Mouse (Mus musculus): ENCODE data around the gene Zbtb5. TPM values are rescaled to one million over a fixed set of nuclear protein-coding genes. Genes with fewer than 3 reads are reported as not detected.
A peak's percentile ranks its signal among the peaks of the same experiment; 100 is the strongest.

Zbtb5 gene
- total and polyA plus RNA-seq, 3 experiments, result 9.1 to 10.2 TPM; not detected in 1

GRCm38 (mm10) chr4:44943480-44943879 is 68.7 kb downstream of the Zbtb5 start:
- no peak overlapping the region for H3K9ac ChIP-seq (ENCODE audit: control insufficient read depth, low read depth, low read length, poor library complexity, severe bottlenecking)
- no peak for TF ChIP-seq NELFE (IDR thresholded peaks at IDR 0.05; ENCODE audit: low read depth, low read length)
- TF ChIP-seq ELF1 (IDR thresholded peaks at IDR 0.05; ENCODE audit: low read depth, low read length), result no peak
- TF ChIP-seq MYB (IDR thresholded peaks at IDR 0.05; ENCODE audit: low read depth, low read length), result no peak
- TF ChIP-seq ZC3H11A (IDR thresholded peaks at IDR 0.05; ENCODE audit: low read depth, low read length), result no peak
- TF ChIP-seq SIN3A (IDR thresholded peaks at IDR 0.05; ENCODE audit: low read length), result no peak
- TF ChIP-seq HCFC1 (IDR thresholded peaks at IDR 0.05; ENCODE audit: low read depth, low read length), result no peak
- no peak for TF ChIP-seq UBTF (IDR thresholded peaks at IDR 0.05; ENCODE audit: borderline replicate concordance, insufficient read depth, low read depth, low read length)
- no peaks in the 10 kb centered on the region for H3K27me3 ChIP-seq (ENCODE audit: control insufficient read depth in 1 of 2, insufficient read depth in 2 of 2, low read length in 2 of 2)
- H3K4me3 ChIP-seq (ENCODE audit: control insufficient read depth in 1 of 2, insufficient read depth in 1 of 2, low read depth in 2 of 2, low read length in 2 of 2), result no peak overlapping the region
- H3K4me1 ChIP-seq (ENCODE audit: control insufficient read depth in 1 of 2, insufficient read depth in 2 of 2, low read length in 2 of 2), result peaks cover 6 to 9% of the 10 kb centered on the region in 2 experiments
- no peak for DNase-seq (ENCODE audit: low read depth, low spot score)
- no peaks in the 10 kb centered on the region for H3K79me2 ChIP-seq (ENCODE audit: control insufficient read depth, insufficient read depth, low read length, poor library complexity)
- H3K36me3 ChIP-seq (ENCODE audit: control insufficient read depth in 1 of 2, insufficient read depth in 2 of 2, low read length in 2 of 2), result peaks cover 0 to 6% of the 10 kb centered on the region in 2 experiments; a peak in 2 of 4 replicates
- no peaks in the 10 kb centered on the region for H3K9me3 ChIP-seq (replicated peaks; ENCODE audit: insufficient read depth, low read length)
- no peak overlapping the region for H3K27ac ChIP-seq (ENCODE audit: control insufficient read depth, low read depth, low read length)

GRCm38 (mm10) chr4:44942237-44942636 is 70.0 kb downstream of the Zbtb5 start:
- no peak overlapping the region for H3K27ac ChIP-seq (ENCODE audit: control insufficient read depth, low read depth, low read length)
- no peaks in the 10 kb centered on the region for H3K27me3 ChIP-seq (ENCODE audit: control insufficient read depth in 1 of 2, insufficient read depth in 2 of 2, low read length in 2 of 2)
- H3K4me3 ChIP-seq (ENCODE audit: control insufficient read depth in 1 of 2, insufficient read depth in 1 of 2, low read depth in 2 of 2, low read length in 2 of 2), result 0 out of 4 replicates have a peak overlapping the region, but pooled peaks of 1 of the 2 experiments have one; percentile 7
- peaks cover 6 to 9% of the 10 kb centered on the region in 2 experiments for H3K4me1 ChIP-seq (ENCODE audit: control insufficient read depth in 1 of 2, insufficient read depth in 2 of 2, low read length in 2 of 2)
- H3K9ac ChIP-seq (ENCODE audit: control insufficient read depth, low read depth, low read length, poor library complexity, severe bottlenecking), result no peak overlapping the region
- H3K9me3 ChIP-seq (replicated peaks; ENCODE audit: insufficient read depth, low read length), result no peaks in the 10 kb centered on the region
- TF ChIP-seq NRF1 (IDR thresholded peaks at IDR 0.05; ENCODE audit: insufficient read depth, low read depth, low read length, poor library complexity, severe bottlenecking) (no peak), BHLHE40 (IDR thresholded peaks at IDR 0.05; ENCODE audit: borderline replicate concordance, low read depth, low read length) (no peak; the same call in 1 of the 2 replicates), MAFK (IDR thresholded peaks at IDR 0.05; ENCODE audit: borderline replicate concordance, low read depth, low read length) (no peak), RCOR1 (IDR thresholded peaks at IDR 0.05; ENCODE audit: low read depth, low read length) (peak; percentile 67), EP300 (IDR thresholded peaks at IDR 0.05; ENCODE audit: low read depth in 1 of 2, low read length in 2 of 2) (peak; percentile 80 to 90), ZNF384 (IDR thresholded peaks at IDR 0.05; ENCODE audit: low read depth, low read length) (no peak), ZMIZ1 (IDR thresholded peaks at IDR 0.05; ENCODE audit: low read depth, low read length) (no peak), CTCF (IDR thresholded peaks at IDR 0.05 in 2 of 3, conservative IDR thresholded peaks at IDR 0.05 in 1 of 3; ENCODE audit: control insufficient read depth in 1 of 3, insufficient read depth in 1 of 3, low read depth in 2 of 3, low read length in 3 of 3, poor library complexity in 1 of 3, severe bottlenecking in 1 of 3) (no peak), E2F4 (IDR thresholded peaks at IDR 0.05; ENCODE audit: borderline replicate concordance, low read depth, low read length) (no peak), TBP (IDR thresholded peaks at IDR 0.05; ENCODE audit: low read depth, low read length) (no peak), SMC3 (IDR thresholded peaks at IDR 0.05; ENCODE audit: low read depth, low read length) (no peak), MYC (IDR thresholded peaks at IDR 0.05; ENCODE audit: low read depth, low read length) (no peak), GATA1 (IDR thresholded peaks at IDR 0.05; ENCODE audit: low read depth, low read length) (peak; percentile 80), NELFE (IDR thresholded peaks at IDR 0.05; ENCODE audit: low read depth, low read length) (no peak), SIN3A (IDR thresholded peaks at IDR 0.05; ENCODE audit: low read length) (peak; percentile 74), RAD21 (IDR thresholded peaks at IDR 0.05; ENCODE audit: low read depth, low read length) (no peak), TCF12 (IDR thresholded peaks at IDR 0.05; ENCODE audit: low read depth, low read length) (peak; percentile 91), MYB (IDR thresholded peaks at IDR 0.05; ENCODE audit: low read depth, low read length) (no peak), TAL1 (IDR thresholded peaks at IDR 0.05; ENCODE audit: low read length) (peak; percentile 89), ZC3H11A (IDR thresholded peaks at IDR 0.05; ENCODE audit: low read depth, low read length) (no peak), ETS1 (IDR thresholded peaks at IDR 0.05; ENCODE audit: low read depth, low read length) (0 out of 2 replicates have a peak, but pooled peaks have one; percentile 56), POLR2AphosphoS5 (IDR thresholded peaks at IDR 0.05; ENCODE audit: borderline replicate concordance, low read depth, low read length) (no peak), MXI1 (IDR thresholded peaks at IDR 0.05; ENCODE audit: low read depth, low read length) (peak; percentile 43; the same call in 1 of the 2 replicates), MAX (IDR thresholded peaks at IDR 0.05; ENCODE audit: low read length) (no peak), MAZ (IDR thresholded peaks at IDR 0.05; ENCODE audit: low read depth, low read length) (no peak), CHD1 (IDR thresholded peaks at IDR 0.05; ENCODE audit: low read depth, low read length) (no peak)
- no peaks in the 10 kb centered on the region for H3K79me2 ChIP-seq (ENCODE audit: control insufficient read depth, insufficient read depth, low read length, poor library complexity)
- H3K36me3 ChIP-seq (ENCODE audit: control insufficient read depth in 1 of 2, insufficient read depth in 2 of 2, low read length in 2 of 2), result peaks cover 0 to 6% of the 10 kb centered on the region in 2 experiments; a peak in 2 of 4 replicates
- peak; percentile 78 for DNase-seq (ENCODE audit: low read depth, low spot score)
